Mouse (Mus musculus): ENCODE measurements around the gene Pip5k1b.

DNA sequence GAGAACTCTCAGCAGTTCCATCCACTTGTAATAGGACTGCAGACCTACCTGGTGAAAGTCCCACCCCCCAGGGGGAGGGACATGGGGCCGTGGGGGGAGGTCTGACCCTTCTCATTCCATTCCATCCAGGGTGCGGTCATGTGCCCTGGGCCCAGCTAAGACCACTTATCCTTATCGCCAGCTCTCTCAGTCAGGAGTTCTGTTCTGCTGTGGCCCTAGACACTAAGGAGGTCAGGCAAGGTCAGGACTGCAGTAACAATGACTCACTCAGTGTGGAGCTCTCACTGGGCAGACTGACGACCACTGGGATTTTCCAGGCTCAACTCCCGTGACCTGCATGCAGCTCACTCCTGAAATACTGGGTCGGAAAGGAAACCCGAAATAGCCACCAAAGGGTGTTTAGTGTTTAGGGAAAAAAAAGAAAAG, 16.1 kb upstream of the Pip5k1b start:
- TF ChIP-seq EP300 (IDR thresholded peaks at IDR 0.05; ENCODE audit: insufficient read depth, low read depth, low read length) (peak; percentile 88; the same call in 1 of the 2 replicates), POLR2A (IDR thresholded peaks at IDR 0.05; ENCODE audit: insufficient read depth, low read depth, low read length) (no peak), CTCF (IDR thresholded peaks at IDR 0.05) (peak; percentile 42)
